Mouse (Mus musculus) kidney, embryonic 16.5 days (tissue): ENCODE data around the gene Gale. TPM values are rescaled to one million over a fixed set of nuclear protein-coding genes. Genes with fewer than 3 reads are reported as not detected.

Experiments used
- ATAC-seq: fragments of 200-750 bp; cut with Nextera tagmentation; 2 replicates; pipeline ENCODE4 v1.8.0; 2017; ENCODE audit warnings: moderate TSS enrichment; ENCODE audit not compliant: low FRiP score, low TSS enrichment
- H3K27ac ChIP-seq: fragments of 300-500 bp; sonication (generic); 2 replicates; pipeline ENCODE4 v1.5.1; 2014; ENCODE audit warnings: low read length
- H3K27me3 ChIP-seq: fragments of 300-500 bp; sonication (generic); 2 replicates; pipeline ENCODE4 v1.6.1; 2014; ENCODE audit warnings: low read length, control low read depth, mixed read lengths; ENCODE audit not compliant: insufficient read depth
- H3K36me3 ChIP-seq: fragments of 300-500 bp; sonication (generic); 2 replicates; pipeline ENCODE4 v1.6.1; 2014; ENCODE audit warnings: low read length, control low read depth, mixed read lengths; ENCODE audit not compliant: insufficient read depth
- H3K4me1 ChIP-seq: fragments of 300-500 bp; sonication (generic); 2 replicates; pipeline ENCODE4 v1.6.1; 2014; ENCODE audit warnings: low read length, control low read depth, mixed read lengths; ENCODE audit not compliant: insufficient read depth
- H3K4me2 ChIP-seq: fragments of 300-500 bp; sonication (generic); replicated peaks from 2 replicates; pipeline ENCODE4 v1.6.1; 2014; ENCODE audit warnings: low read depth, low read length
- H3K4me3 ChIP-seq: fragments of 300-500 bp; sonication (generic); 2 replicates; pipeline ENCODE4 v1.5.1; 2014; ENCODE audit warnings: mild to moderate bottlenecking, low read length
- H3K9ac ChIP-seq: fragments of 300-500 bp; sonication (generic); replicated peaks from 2 replicates; pipeline ENCODE4 v1.6.1; 2014; ENCODE audit warnings: low read length
- H3K9me3 ChIP-seq: fragments of 300-500 bp; sonication (generic); 2 replicates; pipeline ENCODE4 v1.6.1; 2016; ENCODE audit warnings: low read length, control low read depth
- WGBS: fragments of 180-500 bp; shearing (Covaris S2); extraction: QIAGEN DNeasy Blood & Tissue Kit; methylation state at CpG from one replicate; pipeline ENCODE4 v1.1.7; 2014; 5-methylcytosine and 5-hydroxymethylcytosine counted together
- polyA plus RNA-seq: library from polyadenylated mRNA; unstranded; fragments of >200 nt; fragmentation: Nextera tagmentation; extraction: Ambion mirVana; gene quantifications from 2 replicates; pipeline ENCODE4 v1.2.1, GENCODE M21; 2015

The Gale gene
- polyA plus RNA-seq, 1 experiment from 2014 or later = 40.7 TPM

GRCm38 (mm10) chr4:135965113-135965512 lies 1.6 kb downstream of the Gale start:
- Histone ChIP-seq H3K4me2 (no peak overlapping the region), H3K27ac (no peak overlapping the region), H3K4me3 (no peak overlapping the region), H3K4me1 (peaks cover 15% of the 10 kb centered on the region), H3K27me3 (no peaks in the 10 kb centered on the region), H3K9ac (0 out of 2 replicates have a peak overlapping the region, but pooled peaks have one; percentile 3), H3K9me3 (no peaks in the 10 kb centered on the region), H3K36me3 (peaks cover 48% of the 10 kb centered on the region)
- 78% methylated on average over 9 of the region's 9 CpGs for WGBS
- ATAC-seq = no peak

GRCm38 (mm10) chr4:135966283-135966682 lies 2.8 kb downstream of the Gale start:
- Histone ChIP-seq H3K4me1 (peaks cover 21% of the 10 kb centered on the region), H3K9ac (no peak overlapping the region), H3K9me3 (no peaks in the 10 kb centered on the region), H3K4me3 (no peak overlapping the region), H3K4me2 (no peak overlapping the region), H3K27me3 (no peaks in the 10 kb centered on the region), H3K27ac (no peak overlapping the region), H3K36me3 (peaks cover 48% of the 10 kb centered on the region)
- ATAC-seq = no peak
- 93% methylated on average over 16 of the region's 16 CpGs for WGBS

GRCm38 (mm10) chr4:135967086-135967760 lies 3.7 kb downstream of the Gale start:
- Histone ChIP-seq H3K9ac (no peak overlapping the region), H3K9me3 (no peaks in the 10 kb centered on the region), H3K36me3 (peaks cover 45% of the 10 kb centered on the region), H3K4me3 (no peak overlapping the region), H3K4me1 (peaks cover 27% of the 10 kb centered on the region), H3K27me3 (no peaks in the 10 kb centered on the region), H3K4me2 (no peak overlapping the region), H3K27ac (no peak overlapping the region)
- whole genome bisulfite sequencing = 93% methylated on average over 18 of the region's 18 CpGs
- no peak for ATAC-seq

- H3K4me2 ChIP-seq = no peak overlapping the region
- no peak overlapping the region for H3K4me3 ChIP-seq
- no peaks in the 10 kb centered on the region for H3K9me3 ChIP-seq
- peaks cover 45% of the 10 kb centered on the region for H3K36me3 ChIP-seq
- H3K27ac ChIP-seq = no peak overlapping the region
- no peak for ATAC-seq
- H3K4me1 ChIP-seq = peaks cover 30% of the 10 kb centered on the region
- no peak overlapping the region for H3K9ac ChIP-seq
- H3K27me3 ChIP-seq = no peaks in the 10 kb centered on the region
- 78% methylated on average over 15 of the region's 19 CpGs for WGBS
Observed at GRCm38 (mm10) chr4:135968271-135968869, 4.8 kb downstream of the Gale start.

- Histone ChIP-seq H3K4me2 (no peak overlapping the region), H3K4me3 (no peak overlapping the region), H3K36me3 (peaks cover 45% of the 10 kb centered on the region), H3K27me3 (no peaks in the 10 kb centered on the region), H3K9me3 (no peaks in the 10 kb centered on the region), H3K9ac (no peak overlapping the region), H3K4me1 (peaks cover 29% of the 10 kb centered on the region), H3K27ac (no peak overlapping the region)
- ATAC-seq = no peak
- WGBS = 88% methylated on average over 13 of the region's 13 CpGs
Observed at GRCm38 (mm10) chr4:135969070-135969750, 5.7 kb downstream of the Gale start.

- no peaks in the 10 kb centered on the region for H3K27me3 ChIP-seq
- 82% methylated on average over 11 of the region's 11 CpGs for WGBS
- peaks cover 19% of the 10 kb centered on the region for H3K4me1 ChIP-seq
- no peaks in the 10 kb centered on the region for H3K9me3 ChIP-seq
- H3K36me3 ChIP-seq = peaks cover 52% of the 10 kb centered on the region
- H3K27ac ChIP-seq = no peak overlapping the region
- no peak overlapping the region for H3K4me3 ChIP-seq
- no peak overlapping the region for H3K4me2 ChIP-seq
- ATAC-seq = no peak
- no peak overlapping the region for H3K9ac ChIP-seq
Observed at GRCm38 (mm10) chr4:135970585-135970984, 7.1 kb downstream of the Gale start.

- H3K9ac ChIP-seq = peak overlapping the region; percentile 91
- H3K27ac ChIP-seq = peak overlapping the region; percentile 51; the same call in 1 of the 2 replicates
- ATAC-seq = peak; percentile 64
Observed at GRCm38 (mm10) chr4:135971805-135972555, 8.5 kb downstream of the Gale start.

GRCm38 (mm10) chr4:135972556-135972906 lies 9.0 kb downstream of the Gale start, which contains the start of gene Lypla2:
TSS of gene Lypla2 (minus strand) at chr4:135972626.
- H3K36me3 ChIP-seq = peaks cover 56% of the 10 kb centered on the region
- WGBS = 3% methylated on average over 17 of the region's 19 CpGs
- H3K9me3 ChIP-seq = no peaks in the 10 kb centered on the region
- H3K27ac ChIP-seq = peak within 1 kb of the TSS; percentile 51; the same call in 1 of the 2 replicates
- ATAC-seq = peak; percentile 83
- peak within 1 kb of the TSS; percentile 92 for H3K4me3 ChIP-seq
- H3K9ac ChIP-seq = peak within 1 kb of the TSS; percentile 91
- H3K4me2 ChIP-seq = peak within 1 kb of the TSS; percentile 85
- H3K27me3 ChIP-seq = no peaks in the 10 kb centered on the region
- H3K4me1 ChIP-seq = peaks cover 19% of the 10 kb centered on the region

More at GRCm38 (mm10) chr4:135971805-135972555, 8.5 kb downstream of the Gale start:
- peak overlapping the region; percentile 92 for H3K4me3 ChIP-seq
- H3K4me2 ChIP-seq = peak overlapping the region; percentile 85
- H3K27me3 ChIP-seq = no peaks in the 10 kb centered on the region
- H3K36me3 ChIP-seq = peaks cover 58% of the 10 kb centered on the region
- H3K9me3 ChIP-seq = no peaks in the 10 kb centered on the region
- WGBS = 0% methylated on average over 34 of the region's 35 CpGs
- H3K4me1 ChIP-seq = peaks cover 19% of the 10 kb centered on the region

GRCm38 (mm10) chr4:135972911-135973811 lies 9.6 kb downstream of the Gale start:
- H3K4me3 ChIP-seq = peak overlapping the region; percentile 92
- peak overlapping the region; percentile 85 for H3K4me2 ChIP-seq
- H3K9ac ChIP-seq = peak overlapping the region; percentile 91
- H3K4me1 ChIP-seq = peaks cover 19% of the 10 kb centered on the region
- ATAC-seq = no peak
- no peaks in the 10 kb centered on the region for H3K9me3 ChIP-seq
- H3K27ac ChIP-seq = no peak overlapping the region
- peaks cover 49% of the 10 kb centered on the region for H3K36me3 ChIP-seq
- WGBS = 61% methylated on average over 13 of the region's 13 CpGs
- no peaks in the 10 kb centered on the region for H3K27me3 ChIP-seq
